In the genomic region with DNA sequence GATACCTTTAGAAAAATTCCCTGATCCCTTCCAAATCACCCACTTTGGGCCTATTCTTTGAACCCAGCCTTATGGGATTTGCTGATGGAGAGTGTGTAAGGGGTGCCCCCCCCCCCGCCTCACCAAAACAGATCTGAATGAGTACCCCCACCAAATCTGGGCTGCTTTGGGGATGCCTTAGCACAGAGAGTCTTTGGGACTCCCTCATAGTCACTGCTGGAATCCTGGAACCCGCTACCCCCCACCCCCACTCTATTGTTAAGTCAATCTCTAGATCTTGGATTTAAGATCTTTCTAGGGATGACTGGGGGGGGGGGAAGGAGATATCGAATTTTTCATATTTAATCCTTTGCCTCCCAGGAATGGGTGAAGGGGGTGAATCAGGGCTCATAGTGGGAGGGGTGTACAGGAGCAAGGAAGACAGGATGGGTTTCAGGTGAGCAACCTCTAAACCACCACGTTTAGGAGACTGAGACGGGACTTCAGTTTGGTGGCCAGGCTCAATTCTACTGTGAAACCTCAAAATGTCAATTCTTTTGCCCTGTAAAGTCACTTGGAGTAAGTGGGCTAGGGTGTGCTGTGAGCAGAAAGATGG, we compare ENCODE assay signal across 15 mouse cellular contexts. TPM values are rescaled to one million over a fixed set of nuclear protein-coding genes. Genes with fewer than 3 reads are reported as not detected.
DNase-seq lines count a peak whose midpoint lies in the region; ATAC-seq lines count a peak whose summit lies in the region.
"Had no signal": no experiment of that assay in that cellular context is flagged by ENCODE, and none has a peak within 500 bp of the region (broad histone marks: within the 10 kb centered on the region; RNA-seq: fewer than 3 reads in every experiment).

No protein-coding gene starts in this region.

- H3K9ac ChIP-seq in hindbrain, embryonic 13.5 days: peak overlapping the region; percentile 100
- H3K9ac ChIP-seq in midbrain, embryonic 16.5 days (ENCODE audit: low read depth, low read length): peak overlapping the region; percentile 95
- H3K9ac ChIP-seq: embryonic facial prominence, embryonic 13.5 days; heart, embryonic 13.5 days; kidney, embryonic 15.5 days; limb, embryonic 12.5 days; liver, postnatal 0 days had no signal

- peaks cover 72% of the 10 kb centered on the region for H3K36me3 ChIP-seq in forebrain, embryonic 10.5 days (replicated peaks)
- peaks cover 8% of the 10 kb centered on the region for H3K36me3 ChIP-seq in hindbrain, embryonic 13.5 days
- no peaks in the 10 kb centered on the region for H3K36me3 ChIP-seq in midbrain, embryonic 16.5 days (ENCODE audit: control insufficient read depth, insufficient read depth, low read length)
- H3K36me3 ChIP-seq: embryonic facial prominence, embryonic 13.5 days; heart, embryonic 13.5 days; kidney, embryonic 15.5 days; limb, embryonic 12.5 days had no signal

- ATAC-seq in hindbrain, embryonic 13.5 days (ENCODE audit: low FRiP score): no peak
- no peak for ATAC-seq in midbrain, embryonic 16.5 days
- ATAC-seq in frontal cortex, adult (ENCODE audit: low TSS enrichment): no peak
- ATAC-seq: liver, postnatal 0 days had no signal

- peak overlapping the region; percentile 86 for H3K4me3 ChIP-seq in forebrain, embryonic 10.5 days
- H3K4me3 ChIP-seq in hindbrain, embryonic 13.5 days: peak overlapping the region; percentile 95
- peak overlapping the region; percentile 80 for H3K4me3 ChIP-seq in midbrain, embryonic 16.5 days (ENCODE audit: low read depth, low read length)

- H3K9me3 ChIP-seq in forebrain, embryonic 10.5 days: no peaks in the 10 kb centered on the region
- no peaks in the 10 kb centered on the region for H3K9me3 ChIP-seq in hindbrain, embryonic 13.5 days
- no peaks in the 10 kb centered on the region for H3K9me3 ChIP-seq in midbrain, embryonic 16.5 days (replicated peaks; ENCODE audit: control insufficient read depth, low read length, poor library complexity, severe bottlenecking)
- H3K9me3 ChIP-seq: embryonic facial prominence, embryonic 13.5 days; heart, embryonic 13.5 days; kidney, embryonic 15.5 days; limb, embryonic 12.5 days had no signal

- H3K27me3 ChIP-seq in forebrain, embryonic 10.5 days (ENCODE audit: poor library complexity, severe bottlenecking): peaks cover 100% of the 10 kb centered on the region
- peaks cover 49% of the 10 kb centered on the region for H3K27me3 ChIP-seq in hindbrain, embryonic 13.5 days
- H3K27me3 ChIP-seq in midbrain, embryonic 16.5 days (ENCODE audit: control insufficient read depth, insufficient read depth, low read depth, low read length): peaks cover 7% of the 10 kb centered on the region; the same call in 1 of the 2 replicates

- WGBS in forebrain, embryonic 10.5 days: 2% methylated on average over 5 of the region's 5 CpGs
- WGBS in hindbrain, embryonic 13.5 days: 4% methylated on average over 5 of the region's 5 CpGs
- 5% methylated on average over 5 of the region's 5 CpGs for WGBS in midbrain, embryonic 16.5 days

- peak overlapping the region; percentile 98 for H3K27ac ChIP-seq in forebrain, embryonic 10.5 days
- H3K27ac ChIP-seq in hindbrain, embryonic 13.5 days: peak overlapping the region; percentile 99
- peak overlapping the region; percentile 93 for H3K27ac ChIP-seq in midbrain, embryonic 16.5 days (ENCODE audit: low read length)
- H3K27ac ChIP-seq: embryonic facial prominence, embryonic 13.5 days; heart, embryonic 13.5 days; kidney, embryonic 15.5 days; limb, embryonic 12.5 days; macrophage had no signal

- H3K4me2 ChIP-seq in hindbrain, embryonic 13.5 days: peak overlapping the region; percentile 96
- H3K4me2 ChIP-seq in midbrain, embryonic 16.5 days (ENCODE audit: low read length): peak overlapping the region; percentile 85

- peaks cover 88% of the 10 kb centered on the region for H3K4me1 ChIP-seq in forebrain, embryonic 10.5 days
- H3K4me1 ChIP-seq in hindbrain, embryonic 13.5 days (replicated peaks): peaks cover 59% of the 10 kb centered on the region
- H3K4me1 ChIP-seq in midbrain, embryonic 16.5 days (ENCODE audit: control insufficient read depth, insufficient read depth, low read length): peaks cover 26% of the 10 kb centered on the region

- DNase-seq in cerebellum, adult 9-11 months: peak; percentile 44
- no peak for DNase-seq in cerebellum, adult 11-12 months
- DNase-seq in forebrain, embryonic 10.5 days (ENCODE audit: extremely low spot score, low spot score): no peak
- no peak for DNase-seq in heart, adult 11 months
- DNase-seq in spleen, postnatal 10 days (ENCODE audit: low spot score in 2 of 2): no peak
- DNase-seq: adrenal gland, adult 8-10 months; liver, postnatal 0 days had no signal

RNA-seq across cellular contexts. Expression of gene Polg, which starts 37.6 kb away (rescaled TPM):
- polyA plus RNA-seq in forebrain, embryonic 10.5 days (2016; fragmentation: Nextera tagmentation; extraction: Ambion mirVana): 42.1 and 46.4 TPM in 2 replicates
- 21.9 and 22.5 TPM in 2 replicates for polyA plus RNA-seq in hindbrain, embryonic 13.5 days (2015; fragmentation: Nextera tagmentation; extraction: Ambion mirVana)
- 19.7 and 22.0 TPM in 2 replicates for polyA plus RNA-seq in midbrain, embryonic 16.5 days (2015; fragmentation: Nextera tagmentation; extraction: Ambion mirVana)
